Mouse (Mus musculus) naive thymus-derived CD4-positive, alpha-beta T cell, adult 2 months (primary cell): ENCODE measurements around the gene Pla2g12b.

Source experiments
- DNase-seq: peaks from one replicate; pipeline ENCODE4 v3.0.0-alpha.2; 2011; ENCODE audit warnings: low read depth

Pla2g12b gene

GRCm38 (mm10) chr10:59413711-59414110 is 10.3 kb downstream of the Pla2g12b start:
- no peak for DNase-seq

- DNase-seq: no peak
Observed at GRCm38 (mm10) chr10:59416623-59417022, 13.2 kb downstream of the Pla2g12b start.

- DNase-seq: no peak
Observed at GRCm38 (mm10) chr10:59419516-59419915, 16.1 kb downstream of the Pla2g12b start.

GRCm38 (mm10) chr10:59424453-59424852 is 21.0 kb downstream of the Pla2g12b start:
- no peak for DNase-seq

GRCm38 (mm10) chr10:59425369-59425768 is 21.9 kb downstream of the Pla2g12b start:
- no peak for DNase-seq

GRCm38 (mm10) chr10:59426371-59426770 is 22.9 kb downstream of the Pla2g12b start:
- no peak for DNase-seq

GRCm38 (mm10) chr10:59429448-59430135 is 26.1 kb downstream of the Pla2g12b start:
- no peak for DNase-seq

- peak; percentile 40 for DNase-seq
Observed at GRCm38 (mm10) chr10:59430701-59431218, 27.3 kb downstream of the Pla2g12b start.

- peak; percentile 70 for DNase-seq
Observed at GRCm38 (mm10) chr10:59435746-59436145, 32.3 kb downstream of the Pla2g12b start.

GRCm38 (mm10) chr10:59438651-59439050 is 35.2 kb downstream of the Pla2g12b start:
- no peak for DNase-seq

GRCm38 (mm10) chr10:59439508-59439931 is 36.1 kb downstream of the Pla2g12b start:
- no peak for DNase-seq

- no peak for DNase-seq
Observed at GRCm38 (mm10) chr10:59440177-59440576, 36.7 kb downstream of the Pla2g12b start.

- DNase-seq: no peak
Observed at GRCm38 (mm10) chr10:59441735-59442134, 38.3 kb downstream of the Pla2g12b start, which contains the start of gene Oit3. Gene Oit3 (minus strand): TSS chr10:59441778.

- no peak for DNase-seq
Observed at GRCm38 (mm10) chr10:59443212-59443611, 39.8 kb downstream of the Pla2g12b start.

- no peak for DNase-seq
Observed at GRCm38 (mm10) chr10:59444106-59444505, 40.6 kb downstream of the Pla2g12b start.

- no peak for DNase-seq
Observed at GRCm38 (mm10) chr10:59444635-59445034, 41.2 kb downstream of the Pla2g12b start.

GRCm38 (mm10) chr10:59446911-59447437 is 43.5 kb downstream of the Pla2g12b start:
- no peak for DNase-seq

- DNase-seq: no peak
Observed at GRCm38 (mm10) chr10:59447546-59447945, 44.1 kb downstream of the Pla2g12b start.

GRCm38 (mm10) chr10:59451839-59452238 is 48.4 kb downstream of the Pla2g12b start:
- DNase-seq: peak; percentile 20

GRCm38 (mm10) chr10:59454631-59455030 is 51.2 kb downstream of the Pla2g12b start:
- no peak for DNase-seq

GRCm38 (mm10) chr10:59459767-59460166 is 56.3 kb downstream of the Pla2g12b start:
- no peak for DNase-seq

GRCm38 (mm10) chr10:59462307-59462706 is 58.8 kb downstream of the Pla2g12b start:
- DNase-seq: no peak

- no peak for DNase-seq
Observed at GRCm38 (mm10) chr10:59465546-59465945, 62.1 kb downstream of the Pla2g12b start.

- no peak for DNase-seq
Observed at GRCm38 (mm10) chr10:59466626-59467025, 63.2 kb downstream of the Pla2g12b start.
